Mouse (Mus musculus) kidney, adult 18-20 months (tissue): ENCODE measurements around the gene 5730522E02Rik.

Experiments used
- DNase-seq: peaks from one replicate; pipeline ENCODE4 v3.0.0; 2021

The 5730522E02Rik gene

DNA sequence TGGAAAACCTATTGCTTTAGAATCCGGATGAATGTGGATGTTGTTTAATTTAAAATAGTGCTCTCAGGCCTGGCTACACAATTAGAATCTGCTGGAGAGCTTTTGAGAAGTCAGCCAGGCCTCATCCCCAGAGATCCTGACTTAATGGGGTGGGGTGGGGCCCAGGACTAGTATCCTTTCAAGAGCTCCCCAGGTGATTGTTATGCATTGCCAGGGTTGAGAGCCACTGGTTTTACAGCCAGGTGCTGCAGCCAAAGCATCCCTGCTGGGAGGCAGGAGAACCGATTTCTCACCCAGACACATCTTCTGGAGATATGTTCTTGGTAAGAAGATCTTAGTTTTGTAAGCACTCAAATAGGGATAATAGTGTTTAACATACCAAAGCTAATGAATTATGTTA, 216.4 kb downstream of the 5730522E02Rik start:
- DNase-seq: no peak

- DNase-seq: no peak
Observed at GRCm38 (mm10) chr11:25992216-25992615, 218.3 kb downstream of the 5730522E02Rik start.

DNA sequence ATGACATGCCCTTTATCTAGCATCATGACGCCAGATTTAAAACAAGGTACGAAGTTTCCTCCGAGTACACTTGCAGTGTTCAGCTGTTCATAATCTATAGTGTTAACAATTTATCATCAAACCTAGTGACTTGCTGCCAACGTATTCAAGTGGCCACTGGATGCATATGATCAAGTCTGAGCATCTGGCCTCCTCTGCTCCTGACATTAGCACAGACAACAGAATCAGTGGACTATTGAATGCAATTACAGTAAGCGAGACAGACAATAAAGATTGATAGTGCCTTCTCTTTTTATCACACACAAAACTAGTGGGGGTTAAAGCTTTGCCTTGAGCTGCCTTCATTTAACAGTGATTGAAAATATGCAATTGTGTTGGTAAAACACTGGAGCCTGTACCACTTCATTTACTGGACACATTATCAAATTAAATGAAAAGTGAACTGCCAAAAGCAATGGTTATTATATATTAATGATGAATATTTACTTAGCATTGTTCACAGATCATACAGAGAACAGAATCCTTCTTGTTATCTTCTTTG, 231.8 kb downstream of the 5730522E02Rik start:
- DNase-seq: no peak

DNA sequence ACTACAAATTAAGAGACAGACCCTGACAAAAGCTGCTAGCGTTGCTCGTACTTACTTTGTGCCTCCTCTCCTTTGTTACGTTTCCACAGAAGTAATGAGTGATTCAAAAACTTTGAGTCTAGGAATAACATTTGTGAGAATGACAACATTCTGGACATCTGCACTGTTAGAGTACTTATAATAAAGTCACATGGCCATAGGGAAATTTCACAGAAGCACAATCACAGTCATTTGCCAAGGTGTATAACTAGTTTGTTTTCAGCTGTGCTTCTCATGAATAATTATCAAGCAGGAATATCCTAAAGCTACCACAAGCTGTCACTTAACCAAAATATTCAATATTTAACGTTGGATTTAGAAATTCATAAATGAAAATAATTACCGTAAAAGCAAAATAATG, 269.1 kb downstream of the 5730522E02Rik start:
- DNase-seq: no peak

DNA sequence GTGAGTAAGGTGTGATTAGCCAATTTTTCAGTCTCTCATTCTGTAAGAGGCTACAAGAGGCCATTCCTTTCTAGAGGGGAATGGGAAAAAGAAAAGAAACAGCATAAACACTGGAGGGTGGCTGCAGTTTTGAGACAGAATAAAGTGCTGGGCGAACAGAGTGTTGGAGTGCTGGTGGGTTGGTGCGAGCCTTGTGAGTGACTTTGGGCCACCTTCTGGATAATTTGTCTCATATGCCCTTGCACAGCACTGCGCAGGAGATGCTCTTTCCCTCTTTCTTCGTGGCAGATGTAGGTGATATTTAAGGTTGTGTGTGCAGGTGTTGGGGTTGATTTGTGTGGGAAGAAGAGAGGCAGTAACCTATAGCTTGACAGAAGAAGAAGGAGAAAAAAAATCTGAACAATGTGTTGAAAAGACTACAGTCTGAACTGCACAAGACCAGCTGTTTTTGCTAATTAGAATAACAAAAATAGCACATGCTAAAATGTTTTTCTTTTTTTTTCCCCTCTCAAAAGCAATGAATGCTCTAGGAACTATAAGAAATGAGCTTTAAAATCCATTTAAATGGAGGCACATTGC, 269.8 kb downstream of the 5730522E02Rik start:
- DNase-seq: no peak

DNA sequence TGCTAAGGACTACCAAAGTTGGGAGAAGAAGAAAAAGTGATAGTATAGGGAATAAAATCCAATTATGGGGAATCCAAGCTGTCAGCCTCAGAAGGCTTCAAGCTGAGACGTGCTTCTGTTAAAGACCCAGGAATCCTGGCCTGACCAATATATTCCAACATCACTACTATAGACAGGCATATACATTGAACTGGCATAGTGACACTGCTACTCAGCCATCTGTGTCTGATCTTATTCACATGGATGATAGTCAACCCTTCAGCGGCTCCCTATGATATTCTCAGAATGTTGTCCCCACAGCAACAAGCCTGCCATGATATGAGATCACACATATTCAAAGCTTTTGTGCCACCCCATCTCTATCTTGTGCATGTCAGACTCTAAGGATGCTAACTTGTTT, 284.3 kb downstream of the 5730522E02Rik start:
- no peak for DNase-seq

GRCm38 (mm10) chr11:25902321-25902720, 308.2 kb downstream of the 5730522E02Rik start:
- no peak for DNase-seq

GRCm38 (mm10) chr11:25901666-25902065, 308.9 kb downstream of the 5730522E02Rik start:
- no peak for DNase-seq

GRCm38 (mm10) chr11:25893906-25894305, 316.7 kb downstream of the 5730522E02Rik start:
- no peak for DNase-seq

DNA sequence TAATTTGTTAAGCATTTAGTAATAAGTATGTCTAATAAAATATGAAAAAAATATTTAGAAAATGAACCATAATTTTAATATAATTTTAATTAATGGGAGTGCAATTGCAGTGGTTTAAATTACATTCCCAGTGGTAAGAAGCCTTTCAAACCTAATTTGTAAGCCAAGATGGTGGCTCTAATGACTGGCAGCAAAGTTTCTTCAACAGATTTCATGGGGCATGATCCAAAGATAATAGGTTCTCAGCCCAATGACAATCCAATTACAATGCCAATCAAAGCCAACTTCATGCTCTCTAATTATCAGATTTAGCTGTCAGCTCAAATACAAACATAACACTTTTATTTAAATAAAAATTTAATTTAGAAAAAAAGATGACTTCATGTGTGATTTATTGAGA, 337.6 kb downstream of the 5730522E02Rik start:
- no peak for DNase-seq

GRCm38 (mm10) chr11:25872317-25872716, 338.2 kb downstream of the 5730522E02Rik start:
- DNase-seq: no peak

- no peak for DNase-seq
Observed at GRCm38 (mm10) chr11:25866292-25866691, 344.3 kb downstream of the 5730522E02Rik start.

GRCm38 (mm10) chr11:25862686-25863085, 347.9 kb downstream of the 5730522E02Rik start:
- peak; percentile 62 for DNase-seq

GRCm38 (mm10) chr11:25856629-25857568, 353.7 kb downstream of the 5730522E02Rik start:
- DNase-seq: no peak

DNA sequence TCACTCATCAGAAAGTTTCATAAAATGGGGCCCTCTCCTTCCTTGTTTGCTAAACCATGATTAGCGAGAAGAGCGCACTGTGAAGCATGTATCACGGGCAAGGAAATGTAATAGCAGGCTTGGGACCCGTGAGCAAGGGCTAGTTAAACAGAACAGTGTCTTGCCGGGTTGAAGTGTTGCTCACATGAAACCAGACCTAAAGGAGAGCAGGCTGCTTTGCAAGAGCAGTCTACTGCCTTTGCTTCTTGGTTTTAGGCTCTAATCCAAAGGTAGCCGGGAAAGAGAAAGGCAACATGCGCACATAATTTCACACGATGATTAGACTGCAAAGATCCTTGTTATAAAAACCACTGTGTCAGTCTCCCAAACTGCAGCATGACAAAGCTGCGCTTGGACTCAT, 354.8 kb downstream of the 5730522E02Rik start:
- DNase-seq: no peak

GRCm38 (mm10) chr11:25854216-25854615, 356.3 kb downstream of the 5730522E02Rik start:
- no peak for DNase-seq

DNA sequence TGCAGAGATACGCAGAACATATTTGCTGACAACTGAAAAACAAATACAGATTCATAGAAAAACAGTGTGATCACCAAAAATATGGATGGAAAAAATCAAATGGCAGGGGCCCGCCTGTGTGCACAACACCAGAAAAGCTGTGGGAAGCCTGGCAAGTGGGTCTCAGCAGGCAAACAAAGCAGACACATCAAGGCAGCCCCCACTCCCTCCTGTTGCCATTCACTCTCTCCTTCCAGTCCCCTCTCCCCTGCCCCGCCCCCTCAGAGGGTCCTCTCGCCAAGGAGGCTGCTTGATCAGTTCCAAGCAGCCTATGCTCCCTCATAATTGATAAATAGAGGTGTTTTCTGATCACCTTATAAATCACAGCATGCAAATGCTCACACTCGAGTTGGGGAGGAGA, 357.5 kb downstream of the 5730522E02Rik start:
- DNase-seq: no peak

GRCm38 (mm10) chr11:25848824-25849644, 361.5 kb downstream of the 5730522E02Rik start:
- no peak for DNase-seq

- DNase-seq: no peak
Observed at GRCm38 (mm10) chr11:25838451-25838850, 372.1 kb downstream of the 5730522E02Rik start.

DNA sequence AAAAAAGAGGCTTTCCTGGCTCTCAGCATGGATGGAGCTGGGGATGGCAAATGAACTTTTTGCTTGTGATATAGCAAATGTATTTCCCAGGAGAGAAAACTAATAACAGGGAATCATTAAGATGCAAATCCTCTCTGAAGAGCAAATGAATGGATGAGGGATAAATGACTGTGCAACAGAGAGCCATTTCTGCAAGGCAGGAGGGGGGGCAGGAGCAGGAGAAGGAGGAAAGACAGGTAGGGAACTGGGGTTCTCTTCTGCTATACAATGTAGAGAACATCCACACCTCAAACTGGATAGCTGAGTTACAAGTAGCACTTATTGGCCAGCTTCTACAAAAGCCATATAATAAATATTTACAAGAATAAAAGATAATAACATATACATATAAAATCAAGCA, 390.8 kb downstream of the 5730522E02Rik start:
- no peak for DNase-seq

DNA sequence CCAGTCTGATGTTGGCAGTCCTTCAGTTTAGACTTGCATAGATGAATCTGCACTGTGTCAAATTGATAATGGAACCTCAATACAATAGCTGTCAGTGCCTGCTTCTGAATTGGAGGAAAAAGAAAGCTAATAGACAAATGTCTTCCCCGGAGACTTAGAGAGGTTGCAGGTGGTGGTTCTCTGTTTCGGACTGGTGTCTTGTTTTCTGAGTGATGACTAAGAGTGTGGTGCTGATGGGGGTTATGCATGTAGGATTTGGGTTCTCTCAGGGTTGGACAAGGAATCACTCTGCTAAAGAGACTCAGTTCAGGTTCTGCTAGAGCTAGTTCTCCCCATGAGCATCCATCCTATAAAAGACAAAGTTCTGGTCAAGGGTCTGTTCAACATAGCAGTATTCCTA, 397.1 kb downstream of the 5730522E02Rik start:
- DNase-seq: no peak

- DNase-seq: no peak
Observed at GRCm38 (mm10) chr11:25787691-25788090, 422.9 kb downstream of the 5730522E02Rik start.

DNA sequence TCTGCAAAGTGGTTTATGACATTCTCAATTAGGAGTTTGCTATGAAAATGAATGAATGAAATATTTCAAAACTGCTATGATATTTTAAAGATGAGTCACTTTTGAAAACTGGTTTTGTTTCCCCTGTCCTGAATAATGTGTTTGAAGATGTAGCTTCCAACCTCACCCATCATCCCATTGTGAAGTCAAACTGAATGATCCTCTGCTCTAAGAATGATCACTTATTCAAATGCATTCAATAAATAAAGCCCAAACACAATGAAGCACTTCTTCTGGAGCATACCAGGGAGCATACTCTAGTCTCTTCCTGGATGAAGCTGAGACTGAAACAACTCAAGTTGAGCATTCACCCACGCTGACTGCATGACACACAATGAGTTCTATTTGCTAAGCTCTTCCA, 438.3 kb downstream of the 5730522E02Rik start:
- no peak for DNase-seq
